Mouse (Mus musculus) CH12.LX (cell line): ENCODE measurements at regions not wholly inside any gene's neighbourhood (a gene's known extent, or its start where the extent isn't known, plus 50 kb on each side); places are given as distances from the start of the nearest gene placed in this dataset.

Experiments used
- DNase-seq: peaks from one replicate; pipeline ENCODE4 v3.0.0-alpha.2; 2013; ENCODE audit errors: extremely low read depth
- H3K27ac ChIP-seq: 2 replicates; pipeline ENCODE4 v1.5.1; 2012; ENCODE audit warnings: low read depth, mild to moderate bottlenecking, control low read depth, moderate library complexity; ENCODE audit not compliant: insufficient read depth
- H3K27me3 ChIP-seq: replicated peaks from 2 replicates; pipeline ENCODE3; 2012; ENCODE audit warnings: inconsistent platforms
- H3K36me3 ChIP-seq, 2 experiments: replicated peaks in 1 of 2; 2 replicates each; pipeline versions ENCODE3 to v1.6.1; 2012; ENCODE audit warnings: inconsistent platforms in 1 of 2, low read length in 1 of 2, mild to moderate bottlenecking in 1 of 2, mixed read lengths in 1 of 2, moderate library complexity in 1 of 2; ENCODE audit not compliant: control insufficient read depth in 1 of 2, insufficient read depth in 1 of 2
- H3K4me1 ChIP-seq, 2 experiments: 2 replicates each; pipeline ENCODE4 v1.6.1; 2012; ENCODE audit warnings: inconsistent platforms in 1 of 2, moderate library complexity in 1 of 2; ENCODE audit not compliant: insufficient read depth in 2 of 2, control insufficient read depth in 1 of 2
- H3K4me2 ChIP-seq: 2 replicates; pipeline ENCODE4 v1.6.1; 2012; ENCODE audit warnings: low read depth, mild to moderate bottlenecking, control low read depth; ENCODE audit not compliant: poor library complexity, insufficient read depth, severe bottlenecking
- H3K4me3 ChIP-seq, 3 experiments: fragments of 150-350 bp in 1 of 3; sonication (generic) in 1 of 3; replicated peaks in 1 of 3; 2 replicates each; pipeline versions ENCODE3 to v1.5.1; 2011 to 2012; ENCODE audit warnings: low read depth in 2 of 3, low read length in 2 of 3, mild to moderate bottlenecking in 2 of 3, moderate library complexity in 2 of 3, control low read depth in 1 of 3, improper control_type of control experiment in 1 of 3, inconsistent platforms in 1 of 3, mixed read lengths in 1 of 3; ENCODE audit not compliant: poor library complexity in 1 of 3
- H3K79me2 ChIP-seq: replicated peaks from 2 replicates; pipeline ENCODE4 v1.6.1; 2012; ENCODE audit warnings: mild to moderate bottlenecking, moderate library complexity; ENCODE audit not compliant: control insufficient read depth, poor library complexity, insufficient read depth, severe bottlenecking; ENCODE audit errors: extremely low read depth
- H3K9ac ChIP-seq: 2 replicates; pipeline ENCODE4 v1.6.1; 2012; ENCODE audit warnings: low read depth, mild to moderate bottlenecking, control low read depth, moderate library complexity; ENCODE audit not compliant: insufficient read depth
- H3K9me3 ChIP-seq: replicated peaks from 2 replicates; pipeline ENCODE3; 2012; ENCODE audit warnings: low read length, inconsistent platforms, mixed read lengths
- CHD2 ChIP-seq: IDR thresholded peaks from 2 replicates; pipeline ENCODE4 v1.6.1; 2011; ENCODE audit warnings: low read length, improper control_type of control experiment
- CTCF ChIP-seq, 2 experiments: IDR thresholded peaks in 1 of 2; conservative IDR thresholded peaks in 1 of 2; 2 replicates each; pipeline ENCODE4 v1.5.1; 2011 to 2012; ENCODE audit warnings: low read depth in 2 of 2, low read length in 2 of 2, improper control_type of control experiment in 1 of 2, inconsistent platforms in 1 of 2, mild to moderate bottlenecking in 1 of 2, moderate library complexity in 1 of 2
- E2F4 ChIP-seq: IDR thresholded peaks from 2 replicates; pipeline ENCODE4 v1.6.1; 2011; ENCODE audit warnings: low read depth, low read length, improper control_type of control experiment; ENCODE audit not compliant: insufficient replicate concordance
- ETS1 ChIP-seq: conservative IDR thresholded peaks from 2 replicates; pipeline ENCODE4 v1.6.1; 2012; ENCODE audit warnings: low read depth, mild to moderate bottlenecking, inconsistent platforms, low read length, improper control_type of control experiment, moderate library complexity
- HCFC1 ChIP-seq: IDR thresholded peaks from 2 replicates; pipeline ENCODE4 v1.6.1; 2012; ENCODE audit warnings: low read depth, mild to moderate bottlenecking, inconsistent platforms, low read length, improper control_type of control experiment
- JUN ChIP-seq: IDR thresholded peaks from 2 replicates; pipeline ENCODE4 v1.6.1; 2011; ENCODE audit warnings: low read depth, mild to moderate bottlenecking, low read length, improper control_type of control experiment, moderate library complexity; ENCODE audit not compliant: insufficient read depth
- MAFK ChIP-seq: IDR thresholded peaks from 2 replicates; pipeline ENCODE4 v1.6.1; 2011; ENCODE audit warnings: low read length, improper control_type of control experiment; ENCODE audit not compliant: insufficient replicate concordance
- MAX ChIP-seq: IDR thresholded peaks from 2 replicates; pipeline ENCODE4 v1.6.1; 2011; ENCODE audit warnings: low read length, improper control_type of control experiment
- MEF2A ChIP-seq: IDR thresholded peaks from 2 replicates; pipeline ENCODE4 v1.6.1; 2014; ENCODE audit warnings: low read depth, mild to moderate bottlenecking, inconsistent platforms, low read length, improper control_type of control experiment, borderline replicate concordance
- MYC ChIP-seq: IDR thresholded peaks from 2 replicates; pipeline ENCODE4 v1.6.1; 2011; ENCODE audit warnings: low read depth, mild to moderate bottlenecking, improper control_type of control experiment, low read length
- NELFE ChIP-seq: IDR thresholded peaks from 2 replicates; pipeline ENCODE4 v1.6.1; 2011; ENCODE audit warnings: low read depth, low read length, improper control_type of control experiment
- NRF1 ChIP-seq: IDR thresholded peaks from 2 replicates; pipeline ENCODE4 v1.6.1; 2014; ENCODE audit warnings: low read depth, mild to moderate bottlenecking, inconsistent platforms, low read length, improper control_type of control experiment, moderate library complexity
- RAD21 ChIP-seq: IDR thresholded peaks from 2 replicates; pipeline ENCODE4 v1.6.1; 2011; ENCODE audit warnings: low read depth, mild to moderate bottlenecking, low read length, improper control_type of control experiment, moderate library complexity
- RCOR1 ChIP-seq: conservative IDR thresholded peaks from 2 replicates; pipeline ENCODE4 v1.6.1; 2012; ENCODE audit warnings: low read depth, mild to moderate bottlenecking, inconsistent platforms, low read length, improper control_type of control experiment
- SIN3A ChIP-seq: IDR thresholded peaks from 2 replicates; pipeline ENCODE4 v1.6.1; 2012; ENCODE audit warnings: low read length, improper control_type of control experiment, inconsistent platforms
- TBP ChIP-seq: conservative IDR thresholded peaks from 2 replicates; pipeline ENCODE4 v1.6.1; 2011; ENCODE audit warnings: low read depth, low read length, improper control_type of control experiment
- USF1 ChIP-seq: IDR thresholded peaks from 2 replicates; pipeline ENCODE4 v1.6.1; 2014; ENCODE audit warnings: low read depth, mild to moderate bottlenecking, inconsistent platforms, low read length, improper control_type of control experiment
- ZNF384 ChIP-seq: IDR thresholded peaks from 2 replicates; pipeline ENCODE4 v1.6.1; 2012; ENCODE audit warnings: low read depth, low read length, improper control_type of control experiment, inconsistent platforms
- dilution Hi-C: fragments of 300-500 bp; cut with MboI; formaldehyde crosslinking; loops from 2 replicates; pipeline ENCODE4 v1.14.3; 2020; ENCODE audit warnings: low sequenced_read_pairs; ENCODE audit not compliant: extremely low pct_unique_long_range_greater_than_20kb, extremely low pct_ligation_motif_present
- in situ Hi-C: fragments of 300-500 bp; cut with MboI; formaldehyde crosslinking; loops from 3 replicates; pipeline ENCODE4 v1.14.3; 2019; ENCODE audit warnings: low sequenced_read_pairs, low pct_ligation_motif_present, low pct_unique_long_range_greater_than_20kb, mixed read lengths

DNA sequence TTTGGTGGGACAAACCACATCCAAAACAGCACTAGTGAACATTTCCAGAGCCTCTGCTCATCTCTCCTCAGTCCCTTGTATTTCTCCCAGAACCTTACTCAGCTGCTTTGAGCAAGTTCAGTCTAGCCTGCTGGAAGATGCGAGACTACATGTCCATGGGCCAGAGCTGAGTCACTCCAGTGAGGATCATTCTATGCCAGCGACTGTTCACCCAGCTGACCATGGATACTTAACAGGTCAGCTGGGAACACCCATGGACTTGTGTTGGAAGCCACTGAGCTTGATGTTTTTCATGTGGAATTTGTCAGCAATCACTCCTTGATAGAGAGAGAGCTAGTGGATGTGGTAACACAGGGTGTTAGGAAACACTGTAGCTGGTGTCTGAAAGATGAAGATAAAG, 146.5 kb upstream of the Jag1 start:
- Histone ChIP-seq H3K9me3 (peaks cover 2% of the 10 kb centered on the region), H3K27me3 (no peaks in the 10 kb centered on the region), H3K4me3 (no peak overlapping the region), H3K4me1 (no peaks in the 10 kb centered on the region), H3K9ac (no peak overlapping the region), H3K36me3 (no peaks in the 10 kb centered on the region), H3K79me2 (no peaks in the 10 kb centered on the region), H3K27ac (no peak overlapping the region), H3K4me2 (no peak overlapping the region)
- dilution Hi-C loops (no loop called here), in situ Hi-C loops (no loop called here)
- no peak for TF ChIP-seq JUN
- TF ChIP-seq NRF1 = no peak
- TF ChIP-seq ETS1 = no peak
- TF ChIP-seq RCOR1 = no peak
- no peak for TF ChIP-seq TBP
- TF ChIP-seq MYC = no peak
- no peak for TF ChIP-seq NELFE
- TF ChIP-seq MEF2A = no peak
- no peak for TF ChIP-seq HCFC1
- TF ChIP-seq MAX = no peak
- no peak for TF ChIP-seq USF1
- TF ChIP-seq CTCF (conservative IDR thresholded peaks at IDR 0.05 in 1 of 2, IDR thresholded peaks at IDR 0.05 in 1 of 2; ENCODE audit: low read depth in 2 of 2, low read length in 2 of 2) = no peak
- TF ChIP-seq SIN3A = no peak
- TF ChIP-seq RAD21 = no peak
- TF ChIP-seq CHD2 = no peak
- TF ChIP-seq MAFK = no peak
- TF ChIP-seq, all 38 proteins: peak for 0
- DNase-seq = no peak

- Histone ChIP-seq H3K79me2 (no peaks in the 10 kb centered on the region), H3K9ac (no peak overlapping the region), H3K27ac (no peak overlapping the region), H3K27me3 (no peaks in the 10 kb centered on the region), H3K9me3 (peaks cover 1% of the 10 kb centered on the region), H3K4me3 (no peak overlapping the region), H3K4me2 (no peak overlapping the region), H3K36me3 (no peaks in the 10 kb centered on the region), H3K4me1 (no peaks in the 10 kb centered on the region)
- TF ChIP-seq E2F4 = no peak
- no peak for TF ChIP-seq ZNF384
- no peak for DNase-seq
- in situ Hi-C loops = no loop called here
- dilution Hi-C loops = no loop called here
These were observed 141.5 kb upstream of the Jag1 start for GRCm38 (mm10) chr2:137257847-137258515.
